Mouse (Mus musculus) bone marrow, adult 2 months (tissue): ENCODE data around the gene Arf4. TPM values are rescaled to one million over a fixed set of nuclear protein-coding genes. Genes with fewer than 3 reads are reported as not detected.

ENCODE experiments used
- H3K27ac ChIP-seq: fragments of 200-500 bp; 2 replicates; pipeline ENCODE4 v1.5.1; 2012; ENCODE audit warnings: low read depth, mild to moderate bottlenecking, control low read depth, inconsistent platforms, low read length; ENCODE audit not compliant: control insufficient read depth, poor library complexity, insufficient read depth
- H3K4me1 ChIP-seq: fragments of 200-500 bp; 2 replicates; pipeline ENCODE4 v1.6.1; 2011; ENCODE audit warnings: low read length; ENCODE audit not compliant: control insufficient read depth, insufficient read depth
- H3K4me3 ChIP-seq: fragments of 200-500 bp; replicated peaks from 2 replicates; pipeline ENCODE3; 2011; ENCODE audit warnings: mild to moderate bottlenecking, low read depth, low read length, control low read depth; ENCODE audit not compliant: control insufficient read depth
- CTCF ChIP-seq: fragments of 200-500 bp; IDR thresholded peaks from 2 replicates; pipeline ENCODE4 v1.5.1; 2011; ENCODE audit warnings: low read length, control low read depth; ENCODE audit not compliant: control insufficient read depth, insufficient read depth
- POLR2A ChIP-seq: fragments of 200-500 bp; IDR thresholded peaks from 2 replicates; pipeline ENCODE4 v1.6.1; 2011; ENCODE audit warnings: low read depth, mild to moderate bottlenecking, control low read depth, low read length, borderline replicate concordance; ENCODE audit not compliant: control insufficient read depth
- WGBS: fragments of 180-500 bp; shearing (Covaris S2); methylation state at CpG from one replicate; pipeline ENCODE4 v1.1.7; 2018; 5-methylcytosine and 5-hydroxymethylcytosine counted together
- polyA plus RNA-seq: library from polyadenylated mRNA; stranded (reverse); fragments of >200 nt; gene quantifications from 2 replicates; pipeline ENCODE4 v1.2.4, GENCODE M21; 2011; ENCODE audit warnings: low replicate concordance; ENCODE audit not compliant: missing spikeins, insufficient read depth, insufficient read length

The Arf4 gene
- polyA plus RNA-seq, 1 experiment: 36.8 TPM

GRCm38 (mm10) chr14:26647811-26648210 lies 9.9 kb downstream of the Arf4 start:
- TF ChIP-seq CTCF (no peak), POLR2A (no peak)
- 82% methylated on average over 2 of the region's 2 CpGs for WGBS
- Histone ChIP-seq H3K4me3 (no peak overlapping the region), H3K4me1 (no peaks in the 10 kb centered on the region; the same call in 1 of the 2 replicates), H3K27ac (no peak overlapping the region)

- H3K4me1 ChIP-seq: no peaks in the 10 kb centered on the region
Observed at GRCm38 (mm10) chr14:26651901-26652300, 14.0 kb downstream of the Arf4 start.

GRCm38 (mm10) chr14:26658178-26658577 lies 20.3 kb downstream of the Arf4 start:
- no peaks in the 10 kb centered on the region for H3K4me1 ChIP-seq
- TF ChIP-seq CTCF: no peak
- no peak overlapping the region for H3K4me3 ChIP-seq
- no peak overlapping the region for H3K27ac ChIP-seq

More at GRCm38 (mm10) chr14:26651901-26652300, 14.0 kb downstream of the Arf4 start:
- Histone ChIP-seq H3K27ac (no peak overlapping the region), H3K4me3 (no peak overlapping the region)
- no peak for TF ChIP-seq POLR2A
- TF ChIP-seq CTCF: no peak

GRCm38 (mm10) chr14:26660233-26660632 lies 22.4 kb downstream of the Arf4 start:
- no peak overlapping the region for H3K27ac ChIP-seq
- no peak overlapping the region for H3K4me3 ChIP-seq
- H3K4me1 ChIP-seq: no peaks in the 10 kb centered on the region
- WGBS: 92% methylated on average over 1 of the region's 1 CpGs
- TF ChIP-seq CTCF: no peak
- TF ChIP-seq POLR2A: no peak

GRCm38 (mm10) chr14:26662016-26662415 lies 24.1 kb downstream of the Arf4 start:
- Histone ChIP-seq H3K4me1 (no peaks in the 10 kb centered on the region; the same call in 1 of the 2 replicates), H3K27ac (no peak overlapping the region), H3K4me3 (no peak overlapping the region)
- TF ChIP-seq CTCF: no peak
- no peak for TF ChIP-seq POLR2A
- 85% methylated on average over 3 of the region's 3 CpGs for WGBS

- Histone ChIP-seq H3K4me3 (no peak overlapping the region), H3K4me1 (no peaks in the 10 kb centered on the region; the same call in 1 of the 2 replicates), H3K27ac (no peak overlapping the region)
- TF ChIP-seq CTCF (no peak), POLR2A (no peak)
- WGBS: 63% methylated on average over 2 of the region's 2 CpGs
Observed at GRCm38 (mm10) chr14:26662488-26662887, 24.6 kb downstream of the Arf4 start.

- no peak overlapping the region for H3K27ac ChIP-seq
- H3K4me1 ChIP-seq: no peaks in the 10 kb centered on the region; the same call in 1 of the 2 replicates
- WGBS: 87% methylated on average over 2 of the region's 2 CpGs
- TF ChIP-seq CTCF (no peak), POLR2A (no peak)
- no peak overlapping the region for H3K4me3 ChIP-seq
Observed at GRCm38 (mm10) chr14:26663851-26664250, 26.0 kb downstream of the Arf4 start.

- Histone ChIP-seq H3K4me1 (no peaks in the 10 kb centered on the region; the same call in 1 of the 2 replicates), H3K4me3 (peak overlapping the region; percentile 99), H3K27ac (no peak overlapping the region; the same call in 1 of the 2 replicates)
- TF ChIP-seq POLR2A (0 out of 2 replicates have a peak, but pooled peaks have one; percentile 10), CTCF (no peak)
- WGBS: 19% methylated on average over 6 of the region's 6 CpGs
Observed at GRCm38 (mm10) chr14:26667991-26668370, 30.1 kb downstream of the Arf4 start.
